Mouse (Mus musculus): ENCODE results near the gene Sipa1l3.

DNA sequence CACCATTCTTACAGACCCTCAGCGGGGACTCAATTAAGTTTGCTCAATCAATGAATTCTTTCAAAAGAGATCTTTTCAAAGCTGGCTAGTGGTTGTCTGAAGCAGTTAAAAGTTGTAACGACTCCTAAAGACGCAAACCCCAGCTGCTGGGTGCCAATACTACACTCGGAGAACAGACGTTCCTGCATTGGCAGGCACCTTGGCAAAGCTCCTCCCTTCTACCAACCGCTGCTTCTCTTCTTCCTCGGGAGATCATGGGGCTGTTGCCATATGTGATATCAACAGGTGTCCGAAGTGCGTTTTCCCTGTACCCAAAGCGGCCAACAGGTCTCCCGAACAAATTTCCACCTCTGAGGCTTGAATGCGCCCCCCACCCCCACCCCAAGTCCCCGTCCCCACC is 237.6 kb downstream of the Sipa1l3 start:
- TF ChIP-seq POLR2A (IDR thresholded peaks at IDR 0.05; ENCODE audit: insufficient read length, low read depth) (no peak), USF1 (IDR thresholded peaks at IDR 0.05; ENCODE audit: low read depth) (no peak), TCF12 (IDR thresholded peaks at IDR 0.05; ENCODE audit: insufficient read depth, poor library complexity, severe bottlenecking) (no peak), TCF3 (IDR thresholded peaks at IDR 0.05; ENCODE audit: insufficient read length, low read depth) (no peak), POLR2AphosphoS2 (IDR thresholded peaks at IDR 0.05; ENCODE audit: insufficient read length, low read depth) (no peak), MAX (IDR thresholded peaks at IDR 0.05; ENCODE audit: low read depth) (no peak), E2F4 (IDR thresholded peaks at IDR 0.05; ENCODE audit: insufficient read depth) (no peak), MYOD1 (IDR thresholded peaks at IDR 0.05; ENCODE audit: control insufficient read depth in 1 of 3, insufficient read length in 2 of 3, low read depth in 2 of 3) (no peak), MYOG (IDR thresholded peaks at IDR 0.05; ENCODE audit: control insufficient read depth in 1 of 3, insufficient read depth in 1 of 3, insufficient read length in 2 of 3, low read depth in 2 of 3) (no peak), CEBPB (IDR thresholded peaks at IDR 0.05; ENCODE audit: insufficient read depth, poor library complexity, severe bottlenecking) (no peak), REST (IDR thresholded peaks at IDR 0.05; ENCODE audit: insufficient read depth, insufficient read length) (no peak), SRF (IDR thresholded peaks at IDR 0.05; ENCODE audit: control insufficient read depth, insufficient read length, low read depth) (no peak)
